Mouse (Mus musculus): ENCODE results near the gene Dcpp1.

The Dcpp1 gene

DNA sequence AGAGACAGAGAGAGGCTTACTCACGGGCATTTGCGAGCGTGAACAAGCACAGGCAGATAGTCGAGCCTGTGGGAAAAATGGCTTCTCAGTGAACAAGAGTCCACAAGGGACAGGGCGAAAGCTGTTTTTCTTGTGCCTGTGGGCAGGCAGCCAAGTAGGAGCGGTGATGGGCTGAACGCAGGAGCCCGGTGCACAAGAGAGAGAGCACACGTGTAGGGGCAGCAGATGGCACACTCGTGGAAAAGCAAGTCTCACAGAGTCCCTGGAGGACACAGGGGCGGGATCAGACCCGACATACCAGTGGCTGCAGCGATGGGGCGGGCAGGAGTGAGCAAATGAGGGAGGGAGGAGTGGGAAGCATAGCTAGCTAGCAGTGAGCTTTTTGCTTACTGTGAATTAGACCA, 44.4 kb downstream of the Dcpp1 start:
- peak in 1 of 2 experiments; percentile 11 for DNase-seq (ENCODE audit: low spot score in 2 of 2)

- no peak for DNase-seq (ENCODE audit: low spot score in 2 of 2)
Measured at GRCm38 (mm10) chr17:23931157-23931556, 50.5 kb downstream of the Dcpp1 start.
